Mouse (Mus musculus) liver, embryonic 13.5 days (tissue): ENCODE results near the gene Inip. TPM values are rescaled to one million over a fixed set of nuclear protein-coding genes. Genes with fewer than 3 reads are reported as not detected.

ENCODE experiments used
- ATAC-seq: fragments of 200-750 bp; cut with Nextera tagmentation; 2 replicates; pipeline ENCODE4 v1.8.0; 2017; ENCODE audit warnings: low read depth, mild to moderate bottlenecking, moderate number of reproducible peaks, moderate library complexity
- DNase-seq: peaks from one replicate; pipeline ENCODE4 v3.0.0; 2022
- H3K27ac ChIP-seq: fragments of 300-500 bp; sonication (generic); 2 replicates; pipeline ENCODE4 v1.5.1; 2015; ENCODE audit warnings: moderate library complexity, mild to moderate bottlenecking, inconsistent platforms
- H3K27me3 ChIP-seq: fragments of 300-500 bp; sonication (generic); 2 replicates; pipeline ENCODE4 v1.6.1; 2015; ENCODE audit warnings: mild to moderate bottlenecking, inconsistent platforms
- H3K36me3 ChIP-seq: fragments of 300-500 bp; sonication (generic); 2 replicates; pipeline ENCODE4 v1.6.1; 2015; ENCODE audit warnings: mild to moderate bottlenecking, inconsistent platforms
- H3K4me1 ChIP-seq: fragments of 300-500 bp; sonication (generic); replicated peaks from 2 replicates; pipeline ENCODE4 v1.6.1; 2015; ENCODE audit warnings: inconsistent platforms
- H3K4me2 ChIP-seq: fragments of 300-500 bp; sonication (generic); 2 replicates; pipeline ENCODE4 v1.6.1; 2015; ENCODE audit warnings: inconsistent platforms, mild to moderate bottlenecking, moderate library complexity
- H3K4me3 ChIP-seq: fragments of 300-500 bp; sonication (generic); replicated peaks from 2 replicates; pipeline ENCODE4 v1.5.1; 2015; ENCODE audit warnings: mild to moderate bottlenecking, inconsistent platforms
- H3K9ac ChIP-seq: fragments of 300-500 bp; sonication (generic); 2 replicates; pipeline ENCODE4 v1.6.1; 2015; ENCODE audit warnings: mild to moderate bottlenecking, inconsistent platforms
- H3K9me3 ChIP-seq: fragments of 300-500 bp; sonication (generic); replicated peaks from 2 replicates; pipeline ENCODE4 v1.6.1; 2016; ENCODE audit warnings: inconsistent platforms
- WGBS: fragments of 180-500 bp; shearing (Covaris S2); methylation state at CpG from one replicate; pipeline ENCODE4 v1.1.7; 2015; ENCODE audit not compliant: insufficient replicate concordance; 5-methylcytosine and 5-hydroxymethylcytosine counted together
- polyA plus RNA-seq: library from polyadenylated mRNA; unstranded; fragments of >200 nt; fragmentation: Nextera tagmentation; extraction: Ambion mirVana; gene quantifications from 2 replicates; pipeline ENCODE4 v1.2.1, GENCODE M21; 2015

Inip gene
- polyA plus RNA-seq, 1 experiment from 2014 or later: 24.7 TPM

DNA sequence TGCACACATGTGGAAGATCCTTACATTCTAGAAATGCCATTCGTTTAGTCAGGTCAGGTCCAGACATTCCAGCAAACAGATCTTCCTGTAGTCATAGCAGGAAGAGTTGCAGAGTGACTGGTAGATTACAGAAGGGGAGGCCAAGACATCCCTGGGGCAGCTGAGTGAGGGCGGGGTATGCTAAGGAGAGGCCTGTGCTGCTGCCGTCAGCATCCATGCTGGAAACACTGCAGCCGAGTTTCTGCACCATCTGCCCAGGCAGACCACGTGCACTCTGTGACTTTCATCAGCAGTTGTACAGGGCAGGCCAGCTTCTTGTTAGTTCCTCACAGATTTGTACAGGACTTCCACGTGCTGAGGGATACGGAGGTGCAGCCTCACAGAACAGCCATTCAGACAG, 22.1 kb upstream of the Inip start:
- Histone ChIP-seq H3K4me1 (peaks cover 39% of the 10 kb centered on the region), H3K9ac (no peak overlapping the region), H3K36me3 (0 out of 2 replicates have a peak, but pooled peaks cover 3% of the 10 kb centered on the region), H3K9me3 (no peaks in the 10 kb centered on the region), H3K4me3 (no peak overlapping the region), H3K27ac (no peak overlapping the region), H3K4me2 (no peak overlapping the region), H3K27me3 (no peaks in the 10 kb centered on the region)
- 49% methylated on average over 7 of the region's 7 CpGs for WGBS
- no peak for DNase-seq
- no peak for ATAC-seq

DNA sequence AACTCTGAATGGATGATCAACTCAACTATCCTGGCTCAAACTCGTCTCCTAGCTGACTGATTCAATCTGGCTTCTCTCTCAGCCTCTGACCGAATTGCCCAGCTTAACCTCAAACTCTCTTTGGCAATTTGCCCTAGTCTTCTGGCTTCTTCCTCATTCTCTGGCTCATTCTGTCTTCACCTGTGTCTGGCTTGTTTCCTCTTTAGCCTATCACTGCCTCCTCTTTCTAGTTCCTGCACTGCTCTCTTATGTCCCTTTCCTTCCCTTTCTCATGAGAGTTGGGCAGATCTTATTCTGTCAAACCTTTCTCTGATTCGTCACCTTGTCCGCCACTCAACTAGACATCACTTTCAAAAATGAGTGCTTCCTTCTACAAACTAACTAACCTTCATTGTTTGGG, 20.7 kb upstream of the Inip start:
- ATAC-seq (no peak), DNase-seq (no peak)
- Histone ChIP-seq H3K9me3 (no peaks in the 10 kb centered on the region), H3K27ac (no peak overlapping the region), H3K4me1 (peaks cover 53% of the 10 kb centered on the region), H3K36me3 (0 out of 2 replicates have a peak, but pooled peaks cover under 1% of the 10 kb centered on the region), H3K4me2 (no peak overlapping the region), H3K4me3 (no peak overlapping the region), H3K9ac (no peak overlapping the region), H3K27me3 (no peaks in the 10 kb centered on the region)
- WGBS: 53% methylated on average over 4 of the region's 4 CpGs

DNA sequence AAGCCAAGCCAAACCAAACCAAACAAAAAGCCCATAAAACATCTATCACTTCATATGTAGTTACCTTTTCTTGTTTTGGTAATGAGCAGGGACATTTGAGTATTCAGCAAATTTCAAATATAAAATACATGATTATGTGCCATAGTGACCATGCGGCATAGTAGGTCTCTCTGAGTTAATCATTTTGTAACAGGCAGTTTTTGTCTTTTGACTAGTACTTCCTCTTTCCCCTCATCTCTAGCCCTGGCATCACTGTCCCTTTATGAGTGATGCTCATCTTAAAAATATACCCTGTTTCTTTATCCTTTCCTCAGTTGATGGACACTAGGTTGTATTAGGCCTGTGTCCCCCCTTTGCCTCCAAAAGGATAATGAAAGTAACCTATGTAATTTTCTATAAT, 20.1 kb upstream of the Inip start:
- Histone ChIP-seq H3K27me3 (no peaks in the 10 kb centered on the region), H3K27ac (no peak overlapping the region), H3K4me3 (no peak overlapping the region), H3K36me3 (no peaks in the 10 kb centered on the region), H3K4me2 (no peak overlapping the region), H3K4me1 (peaks cover 57% of the 10 kb centered on the region), H3K9me3 (no peaks in the 10 kb centered on the region), H3K9ac (no peak overlapping the region)
- DNase-seq (no peak), ATAC-seq (no peak)
- WGBS: 80% methylated on average over 1 of the region's 1 CpGs

DNA sequence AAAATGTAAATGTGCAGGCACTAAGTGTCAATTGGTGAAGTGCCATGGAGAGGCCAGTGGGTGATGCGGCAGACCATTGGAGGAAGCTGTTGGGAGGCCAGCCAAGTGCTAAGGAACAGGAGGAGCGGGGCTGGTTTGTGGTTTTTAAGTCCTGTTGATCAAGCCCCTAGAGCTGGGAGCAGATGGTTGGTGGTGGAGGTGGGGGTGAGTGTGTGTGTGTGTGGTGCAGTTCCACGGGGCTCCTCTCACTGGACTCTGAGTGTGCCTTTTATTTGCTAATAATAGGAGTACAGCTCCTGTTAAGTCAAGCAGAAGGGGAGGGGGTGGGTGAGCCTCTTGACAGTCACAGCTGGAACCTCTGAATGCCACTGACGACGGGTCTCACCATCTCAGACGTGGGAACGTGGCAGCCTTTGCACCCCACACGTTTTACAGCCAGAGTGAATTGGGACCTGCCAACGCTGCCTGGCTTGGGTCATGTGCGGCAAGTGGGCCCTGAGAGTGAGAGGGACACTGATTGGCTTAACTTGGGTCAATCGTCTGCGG, 18.2 kb upstream of the Inip start:
- 53% methylated on average over 12 of the region's 12 CpGs for WGBS
- Histone ChIP-seq H3K27ac (peak overlapping the region; percentile 39; the same call in 1 of the 2 replicates), H3K4me3 (no peak overlapping the region), H3K27me3 (no peaks in the 10 kb centered on the region), H3K36me3 (no peaks in the 10 kb centered on the region), H3K4me1 (peaks cover 58% of the 10 kb centered on the region), H3K4me2 (no peak overlapping the region), H3K9ac (no peak overlapping the region), H3K9me3 (no peaks in the 10 kb centered on the region)
- ATAC-seq: no peak; the same call in 1 of the 2 replicates
- no peak for DNase-seq

DNA sequence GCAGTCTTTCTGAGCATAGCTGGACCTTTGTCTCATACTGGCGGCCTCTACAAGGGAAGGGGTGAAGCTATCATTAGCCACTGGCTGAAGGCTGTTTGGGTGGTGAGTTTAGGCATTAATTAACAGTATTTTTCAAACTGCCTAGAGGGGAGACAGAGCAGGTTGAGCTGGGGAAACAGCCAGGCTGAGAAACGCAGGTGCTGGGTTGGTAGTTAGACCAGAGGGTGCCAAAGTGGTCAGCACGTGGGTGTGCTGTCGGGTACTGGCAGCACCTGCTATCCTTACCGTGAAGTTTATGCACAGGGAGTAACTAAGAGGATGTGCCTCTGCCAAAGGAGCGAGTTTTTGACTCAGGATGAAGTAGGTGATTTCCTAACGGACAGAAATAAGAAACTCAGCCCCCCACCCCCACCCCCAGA, 17.7 kb upstream of the Inip start:
- H3K36me3 ChIP-seq: no peaks in the 10 kb centered on the region
- H3K27me3 ChIP-seq: no peaks in the 10 kb centered on the region
- WGBS: 39% methylated on average over 7 of the region's 7 CpGs
- peaks cover 63% of the 10 kb centered on the region for H3K4me1 ChIP-seq
- no peak for ATAC-seq
- no peak overlapping the region for H3K9ac ChIP-seq
- peak overlapping the region; percentile 39; the same call in 1 of the 2 replicates for H3K27ac ChIP-seq
- no peak overlapping the region for H3K4me2 ChIP-seq
- no peak overlapping the region for H3K4me3 ChIP-seq
- H3K9me3 ChIP-seq: no peaks in the 10 kb centered on the region
- DNase-seq: no peak

DNA sequence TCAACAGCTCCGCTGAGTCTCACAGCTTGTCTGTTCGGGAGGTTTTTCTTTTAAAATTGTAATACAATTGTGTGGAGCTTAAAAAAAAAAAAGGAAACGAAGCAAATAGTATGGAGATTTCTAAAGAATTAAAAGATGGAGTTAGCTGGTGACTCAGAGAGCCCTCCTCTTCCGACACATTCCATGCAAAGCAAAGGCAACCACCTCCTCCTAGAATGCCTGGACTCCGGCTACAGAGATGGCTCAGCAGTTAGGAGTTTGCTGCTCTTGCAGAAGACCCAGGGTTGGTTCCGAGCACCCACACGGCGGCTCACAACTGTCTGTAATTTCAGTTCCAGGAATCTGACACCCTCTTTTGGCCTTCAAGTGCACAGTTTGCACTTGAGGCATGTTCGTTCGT, 17.1 kb upstream of the Inip start:
- H3K36me3 ChIP-seq: no peaks in the 10 kb centered on the region
- no peak overlapping the region for H3K4me3 ChIP-seq
- peaks cover 66% of the 10 kb centered on the region for H3K4me1 ChIP-seq
- no peaks in the 10 kb centered on the region for H3K9me3 ChIP-seq
- H3K4me2 ChIP-seq: no peak overlapping the region
- H3K27me3 ChIP-seq: no peaks in the 10 kb centered on the region
- H3K27ac ChIP-seq: no peak overlapping the region; the same call in 1 of the 2 replicates
- 77% methylated on average over 10 of the region's 10 CpGs for WGBS
- H3K9ac ChIP-seq: no peak overlapping the region
- DNase-seq (no peak), ATAC-seq (no peak)

DNA sequence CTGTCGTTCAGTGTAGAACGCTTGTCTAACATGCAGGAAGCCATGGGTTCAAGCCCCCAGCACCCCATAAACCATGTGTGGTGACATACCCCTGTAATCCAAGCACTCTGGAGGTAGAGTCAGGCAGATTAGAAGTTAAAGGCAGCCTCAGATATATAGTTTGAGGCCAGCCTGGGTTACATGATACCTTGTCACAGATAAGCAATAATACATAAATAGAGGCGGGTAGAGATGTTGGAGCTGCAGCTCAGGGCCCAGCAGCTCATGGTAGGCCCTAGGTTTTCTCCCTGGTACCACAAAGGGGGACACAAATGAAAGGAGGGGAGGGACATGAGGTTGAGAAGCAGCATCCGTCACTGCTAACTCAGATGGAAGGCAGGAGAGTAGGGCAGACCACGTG, 16.4 kb upstream of the Inip start:
- no peaks in the 10 kb centered on the region for H3K27me3 ChIP-seq
- ATAC-seq (peak; percentile 63), DNase-seq (no peak)
- H3K9me3 ChIP-seq: no peaks in the 10 kb centered on the region
- H3K36me3 ChIP-seq: no peaks in the 10 kb centered on the region
- no peak overlapping the region for H3K4me2 ChIP-seq
- no peak overlapping the region for H3K4me3 ChIP-seq
- 55% methylated on average over 5 of the region's 5 CpGs for WGBS
- no peak overlapping the region for H3K9ac ChIP-seq
- no peak overlapping the region for H3K27ac ChIP-seq
- peaks cover 64% of the 10 kb centered on the region for H3K4me1 ChIP-seq

DNA sequence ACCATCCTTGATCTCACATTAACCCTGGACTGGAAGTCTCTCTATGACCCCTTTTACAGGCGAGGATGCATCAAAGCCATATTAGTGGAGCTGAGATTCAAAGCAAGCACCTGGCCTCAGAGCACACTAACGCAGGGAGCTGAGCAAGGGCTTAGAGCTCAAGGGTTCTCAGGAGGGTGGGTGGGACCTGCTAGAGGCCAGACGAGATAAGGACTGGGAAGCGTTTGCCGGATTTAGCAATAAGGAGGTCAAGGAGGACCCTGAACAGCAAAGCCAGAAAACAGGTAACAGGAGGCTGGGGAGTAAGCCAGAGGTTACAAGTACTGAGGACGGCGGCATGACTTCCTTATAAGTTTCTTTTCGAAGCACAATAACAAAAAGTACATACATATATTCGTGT, 15.1 kb upstream of the Inip start:
- Histone ChIP-seq H3K9ac (no peak overlapping the region), H3K4me3 (no peak overlapping the region), H3K27me3 (no peaks in the 10 kb centered on the region), H3K9me3 (no peaks in the 10 kb centered on the region), H3K36me3 (no peaks in the 10 kb centered on the region), H3K27ac (no peak overlapping the region), H3K4me1 (peaks cover 64% of the 10 kb centered on the region), H3K4me2 (no peak overlapping the region)
- DNase-seq (no peak), ATAC-seq (no peak)
- 49% methylated on average over 9 of the region's 9 CpGs for WGBS

DNA sequence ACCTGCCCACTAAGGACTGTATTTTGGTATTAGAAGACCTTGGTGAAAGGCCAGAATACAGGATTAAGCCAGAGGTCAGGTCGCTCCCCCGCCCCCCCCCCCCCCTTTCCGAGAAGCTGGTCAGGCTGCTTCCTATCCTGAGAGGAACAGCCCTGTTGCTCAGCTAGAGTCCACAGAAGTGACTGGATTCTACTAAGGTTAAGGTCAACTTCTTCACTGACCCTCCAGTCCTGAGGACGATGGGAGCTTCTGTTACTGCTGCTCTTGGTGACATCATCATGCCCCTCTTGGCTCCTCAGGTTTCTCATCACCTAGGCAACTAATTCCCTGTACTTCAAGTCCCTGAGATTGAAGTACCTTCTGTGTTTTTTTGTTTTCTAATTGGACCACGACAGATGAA, 14.6 kb upstream of the Inip start:
- Histone ChIP-seq H3K9ac (no peak overlapping the region), H3K4me2 (no peak overlapping the region), H3K4me1 (peaks cover 64% of the 10 kb centered on the region), H3K27me3 (no peaks in the 10 kb centered on the region), H3K9me3 (no peaks in the 10 kb centered on the region), H3K36me3 (no peaks in the 10 kb centered on the region), H3K27ac (no peak overlapping the region), H3K4me3 (no peak overlapping the region)
- WGBS: 68% methylated on average over 5 of the region's 5 CpGs
- no peak for ATAC-seq
- DNase-seq: no peak

DNA sequence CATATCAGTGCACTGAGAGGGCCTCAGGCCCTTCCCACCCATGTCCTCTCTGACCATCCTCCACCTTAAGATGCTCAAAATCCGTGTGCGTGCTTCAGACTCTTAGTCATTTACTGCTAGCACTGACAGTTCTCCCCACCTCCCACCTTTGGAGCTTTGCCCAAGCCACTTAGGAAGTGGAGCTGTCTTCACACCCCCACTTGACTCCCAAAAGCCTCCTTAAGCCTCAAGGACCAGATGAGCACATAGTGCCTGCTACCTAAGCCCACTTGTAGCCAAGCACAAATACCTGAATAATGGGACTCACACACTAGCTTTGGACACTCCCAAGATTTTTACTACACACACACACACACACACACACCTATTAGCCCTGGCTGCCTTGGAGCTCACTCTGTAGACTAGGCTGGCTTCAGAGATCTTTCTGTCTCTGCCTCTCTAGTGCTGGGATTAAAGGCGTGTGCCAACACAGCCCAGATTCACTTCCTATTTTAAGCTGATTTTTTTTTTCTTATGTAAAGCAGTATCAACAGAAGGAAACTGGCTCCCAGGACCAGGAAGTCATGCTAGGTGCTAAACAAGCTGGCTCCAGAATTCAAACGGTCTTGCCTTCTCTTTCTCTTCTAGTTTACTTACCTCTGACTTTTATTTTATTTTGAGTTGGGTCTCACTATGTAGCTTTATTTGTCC, 13.9 kb upstream of the Inip start:
- no peaks in the 10 kb centered on the region for H3K36me3 ChIP-seq
- no peaks in the 10 kb centered on the region for H3K27me3 ChIP-seq
- H3K4me2 ChIP-seq: no peak overlapping the region
- H3K4me1 ChIP-seq: peaks cover 64% of the 10 kb centered on the region
- no peaks in the 10 kb centered on the region for H3K9me3 ChIP-seq
- no peak overlapping the region for H3K9ac ChIP-seq
- DNase-seq (no peak), ATAC-seq (no peak)
- no peak overlapping the region for H3K4me3 ChIP-seq
- no peak overlapping the region; the same call in 1 of the 2 replicates for H3K27ac ChIP-seq
- WGBS: 58% methylated on average over 4 of the region's 4 CpGs

DNA sequence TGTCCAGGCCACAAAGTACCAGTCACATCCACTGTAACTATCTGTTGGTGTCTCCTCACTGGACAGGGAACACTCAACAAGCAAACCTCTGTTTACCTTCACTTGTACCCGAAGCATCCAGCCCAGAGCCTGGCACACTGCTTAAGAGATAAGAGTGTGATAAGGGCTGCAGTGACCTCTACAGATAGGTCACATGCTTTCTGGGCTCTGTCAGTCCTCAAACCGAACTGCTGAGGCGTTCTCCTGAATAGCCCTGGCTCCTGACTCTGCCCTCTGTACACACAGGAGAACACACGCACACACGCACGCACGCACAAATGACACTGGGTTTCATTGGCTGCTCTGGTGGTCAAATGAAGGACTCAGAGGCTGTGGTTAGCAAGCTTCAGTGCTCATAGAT, 12.7 kb upstream of the Inip start:
- H3K4me2 ChIP-seq: no peak overlapping the region
- no peak overlapping the region for H3K27ac ChIP-seq
- peak overlapping the region; percentile 3; the same call in 1 of the 2 replicates for H3K9ac ChIP-seq
- no peaks in the 10 kb centered on the region for H3K36me3 ChIP-seq
- H3K9me3 ChIP-seq: no peaks in the 10 kb centered on the region
- H3K27me3 ChIP-seq: no peaks in the 10 kb centered on the region
- DNase-seq (no peak), ATAC-seq (peak; percentile 55)
- H3K4me1 ChIP-seq: peaks cover 57% of the 10 kb centered on the region
- 45% methylated on average over 7 of the region's 7 CpGs for WGBS
- no peak overlapping the region for H3K4me3 ChIP-seq

DNA sequence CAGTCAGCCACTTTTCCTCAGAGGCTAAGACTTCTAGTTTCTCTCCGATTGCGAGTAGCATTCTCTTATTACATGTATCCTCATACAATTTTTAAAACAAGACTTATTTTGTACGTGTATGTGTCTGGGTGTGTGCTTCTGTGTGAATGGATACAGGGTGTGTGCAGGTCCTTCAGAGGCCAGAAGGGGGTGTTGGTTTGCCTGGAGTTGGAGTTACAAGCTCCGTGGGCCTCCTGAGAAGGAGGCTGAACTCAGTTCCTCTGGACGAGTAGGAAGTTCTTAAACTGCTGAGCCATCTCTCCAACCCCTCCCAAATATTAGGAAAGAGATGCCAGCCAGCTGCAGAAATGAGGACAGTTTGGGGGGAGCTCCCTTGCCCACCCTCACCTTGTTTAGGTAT, 7.0 kb upstream of the Inip start:
- no peaks in the 10 kb centered on the region for H3K36me3 ChIP-seq
- H3K27me3 ChIP-seq: no peaks in the 10 kb centered on the region
- H3K27ac ChIP-seq: peak overlapping the region; percentile 23; the same call in 1 of the 2 replicates
- 57% methylated on average over 5 of the region's 5 CpGs for WGBS
- no peak overlapping the region for H3K4me2 ChIP-seq
- DNase-seq (no peak), ATAC-seq (no peak)
- H3K9ac ChIP-seq: no peak overlapping the region
- peaks cover 47% of the 10 kb centered on the region for H3K4me1 ChIP-seq
- H3K9me3 ChIP-seq: no peaks in the 10 kb centered on the region
- no peak overlapping the region for H3K4me3 ChIP-seq
